Mouse (Mus musculus) lung, adult 10 weeks (tissue): Measurements from ENCODE around the gene Dis3. TPM values are rescaled to one million over a fixed set of nuclear protein-coding genes. Genes with fewer than 3 reads are reported as not detected.

Source experiments
- polyA plus RNA-seq: library from polyadenylated mRNA; stranded (reverse); fragments of 350-450 nt; fragmentation: Illumina TruSeq; extraction: RNeasy Lipid Tissue Mini Kit (QIAGEN cat#74804); gene quantifications from one replicate; pipeline ENCODE4 v1.2.3, GENCODE M21; 2014; ENCODE audit warnings: low read depth, low replicate concordance; ENCODE audit not compliant: insufficient read depth

Gene Dis3
- 5.5 TPM for polyA plus RNA-seq

DNA sequence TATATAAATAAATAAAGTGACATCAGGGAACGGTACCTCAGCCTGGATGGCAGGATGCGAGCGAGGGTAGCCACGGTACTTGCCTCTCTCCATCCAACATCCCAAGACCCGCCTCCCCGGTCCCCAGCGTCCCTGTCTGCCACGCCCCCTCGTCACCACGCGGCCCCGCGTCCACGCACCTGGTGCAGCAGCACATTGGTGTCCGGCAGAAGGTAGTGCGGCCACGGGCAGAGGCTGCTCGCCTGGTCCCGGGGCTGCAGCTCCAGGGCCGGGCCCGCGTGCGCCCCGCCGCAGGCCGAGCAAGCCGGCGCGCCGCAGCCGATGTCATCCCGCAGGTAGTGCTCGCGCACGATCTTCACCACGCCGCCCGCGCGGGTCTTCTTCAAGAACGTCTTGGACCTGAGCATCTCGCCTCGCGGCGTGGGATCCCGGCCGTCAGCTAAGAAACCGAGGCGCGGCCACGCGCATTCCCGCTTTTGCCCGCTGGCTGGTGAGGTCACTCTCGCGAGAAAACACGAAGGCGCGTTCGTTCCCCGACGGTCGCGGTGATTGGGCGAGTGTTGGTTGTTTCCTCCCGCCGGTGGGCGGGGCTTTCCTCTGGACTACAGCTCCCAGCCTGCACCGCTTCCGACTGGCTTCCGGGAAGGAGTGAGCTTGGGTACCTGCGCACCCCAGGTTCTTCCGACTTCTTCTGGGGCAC, at the start of gene Dis3, which contains the start of gene Pibf1:
Gene Dis3, minus strand, starts transcription at position 504 of the 700 bp plus-strand sequence.
Gene Pibf1, plus strand, starts transcription at position 158 of the 700 bp plus-strand sequence.

DNA sequence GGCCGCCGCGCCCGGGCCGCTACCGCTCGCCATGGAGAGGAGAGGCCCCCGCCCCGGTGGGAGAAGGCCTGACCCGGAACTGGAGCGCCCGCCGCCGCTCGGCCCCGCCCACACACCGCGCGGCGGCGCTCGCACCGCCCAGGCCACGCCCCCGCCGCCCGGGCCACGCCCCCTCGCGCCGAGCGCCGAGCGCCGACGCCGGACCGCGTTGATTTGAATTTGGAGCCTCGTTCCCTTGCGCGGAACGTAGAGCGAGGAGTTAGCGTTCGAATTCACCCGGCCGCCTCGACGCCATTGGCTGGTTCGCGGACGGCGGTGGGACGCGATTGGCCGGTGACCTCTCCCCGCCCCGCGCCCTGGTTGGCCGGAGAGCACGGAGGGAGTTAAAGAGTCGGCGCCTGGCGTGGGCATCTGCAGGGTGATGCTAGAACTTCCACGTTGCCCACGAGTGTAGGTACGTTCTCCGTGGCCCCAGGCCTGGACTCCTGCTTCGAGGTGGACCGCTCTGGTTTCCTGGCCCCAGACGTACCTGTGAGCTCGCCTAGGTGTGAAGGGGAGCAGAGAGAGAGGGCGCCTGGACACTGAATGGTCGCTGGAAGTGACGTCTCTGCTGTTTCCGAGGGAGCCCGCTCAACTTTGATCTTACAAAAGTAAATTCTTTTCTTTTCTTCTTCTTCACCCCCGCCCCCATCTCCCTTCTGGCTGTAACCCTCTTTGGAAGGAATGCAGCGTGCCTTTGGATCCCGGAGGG, 53.4 kb downstream of the Dis3 start, which contains the start of the genes Mzt1 and Bora:
Gene Mzt1, minus strand, starts transcription at position 104 of the 751 bp plus-strand sequence.
Gene Bora, plus strand, starts transcription at position 192 of the 751 bp plus-strand sequence.

Other genes with a start within 250 kb of the Dis3 start
- 18.9 TPM for gene Rpl36a-ps1, start 105.5 kb downstream of the Dis3 start, polyA plus RNA-seq
- 34.7 TPM for gene Mzt1, start 53.6 kb downstream of the Dis3 start, polyA plus RNA-seq
- 0.96 TPM for gene Bora, start 53.5 kb downstream of the Dis3 start, polyA plus RNA-seq
- gene Pibf1, start 346 bp downstream of the Dis3 start, polyA plus RNA-seq, result 4.8 TPM
- gene Klf5, start 198.9 kb upstream of the Dis3 start, polyA plus RNA-seq, result 12.7 TPM